In genomic region chr19:5965280-5965679, GRCm38 (mm10) we compare ENCODE assay signal across 7 mouse cellular contexts. TPM values are rescaled to one million over a fixed set of nuclear protein-coding genes. Genes with fewer than 3 reads are reported as not detected.
DNase-seq lines count a peak whose midpoint lies in the region; ATAC-seq lines count a peak whose summit lies in the region.

No protein-coding gene starts in this region.

- no peak overlapping the region for H3K9ac ChIP-seq in heart, embryonic 15.5 days

- ATAC-seq in heart, embryonic 15.5 days (replicated peaks; ENCODE audit: insufficient number of reproducible peaks, insufficient read depth, low FRiP score, low read depth), result no peak

- no peaks in the 10 kb centered on the region for H3K9me3 ChIP-seq in heart, embryonic 15.5 days (replicated peaks)

- H3K27me3 ChIP-seq in heart, embryonic 15.5 days, result no peaks in the 10 kb centered on the region

- peaks cover 3% of the 10 kb centered on the region; the same call in 1 of the 2 replicates for H3K36me3 ChIP-seq in heart, embryonic 15.5 days

- no peak overlapping the region for H3K4me3 ChIP-seq in heart, embryonic 15.5 days

- DNase-seq in ES-CJ7 (ENCODE audit: low read depth, low spot score), result peak; percentile 83
- peak; percentile 94 for DNase-seq in adipocyte (ENCODE audit: low spot score)
- peak; percentile 81 for DNase-seq in embryo, embryonic 9.5 days (ENCODE audit: extremely low spot score)
- peak; percentile 34 to 69 for DNase-seq in layer of hippocampus, adult 8-10 months (ENCODE audit: low spot score in 2 of 2)
- DNase-seq in lung, postnatal 10 days, result peak; percentile 87
- peak; percentile 78 for DNase-seq in right cerebral cortex, postnatal 14 days

- H3K4me1 ChIP-seq in heart, embryonic 15.5 days (replicated peaks), result peaks cover 28% of the 10 kb centered on the region

- 0 out of 2 replicates have a peak overlapping the region, but pooled peaks have one; percentile 4 for H3K27ac ChIP-seq in heart, embryonic 15.5 days

- no peak overlapping the region for H3K4me2 ChIP-seq in heart, embryonic 15.5 days

- WGBS in heart, embryonic 15.5 days, result 9% methylated on average over 4 of the region's 4 CpGs

RNA-seq across cellular contexts. Expression of gene Pola2, which starts 1.3 kb away (rescaled TPM):
- 35.8 and 48.9 TPM in 2 replicates for polyA plus RNA-seq in heart, embryonic 15.5 days (2015; fragmentation: Nextera tagmentation; extraction: Ambion mirVana)
- 1 to 10 TPM; 4.4 to 8.2 (median 7.1) TPM for total RNA-seq in layer of hippocampus, adult 8-10 months (2022)

RNA-seq across cellular contexts. Expression of gene Slc22a20, which starts 20.7 kb away (rescaled TPM):
- polyA plus RNA-seq in heart, embryonic 15.5 days (2015; fragmentation: Nextera tagmentation; extraction: Ambion mirVana), result not detected in 2 replicates
- total RNA-seq in layer of hippocampus, adult 8-10 months (2022), result not detected

RNA-seq across cellular contexts. Expression of gene Cdc42ep2, which starts 40.7 kb away (rescaled TPM):
- 10.4 and 13.0 TPM in 2 replicates for polyA plus RNA-seq in heart, embryonic 15.5 days (2015; fragmentation: Nextera tagmentation; extraction: Ambion mirVana)
- total RNA-seq in layer of hippocampus, adult 8-10 months (2022), result 1 to 10 TPM; 4.4 to 6.0 (median 5.4) TPM

RNA-seq across cellular contexts. Expression of gene Capn1, which starts 50.4 kb away (rescaled TPM):
- 6.6 and 10.0 TPM in 2 replicates for polyA plus RNA-seq in heart, embryonic 15.5 days (2015; fragmentation: Nextera tagmentation; extraction: Ambion mirVana)
- total RNA-seq in layer of hippocampus, adult 8-10 months (2022), result 10 to 100 TPM; 23.7 to 27.7 (median 25.1) TPM

RNA-seq across cellular contexts. Expression of gene Dpf2, which starts 52.5 kb away (rescaled TPM):
- 81.9 and 106 TPM in 2 replicates for polyA plus RNA-seq in heart, embryonic 15.5 days (2015; fragmentation: Nextera tagmentation; extraction: Ambion mirVana)
- total RNA-seq in layer of hippocampus, adult 8-10 months (2022), result 100 to 1,000 TPM in 1 of 4 experiments, 10 to 100 TPM in 3; 89.6 to 135 (median 97.5) TPM
